Mouse (Mus musculus) lung, postnatal 0 days (tissue): ENCODE results near the gene Kmt2a.

ENCODE experiments used
- CTCF ChIP-seq: IDR thresholded peaks from 2 replicates; pipeline ENCODE4 v1.5.1; 2016; ENCODE audit warnings: antibody characterized with exemption, mild to moderate bottlenecking
- EP300 ChIP-seq: IDR thresholded peaks from 2 replicates; pipeline ENCODE4 v1.6.1; 2016; ENCODE audit warnings: antibody characterized with exemption, mild to moderate bottlenecking, control low read depth

- peak; percentile 45 for TF ChIP-seq CTCF
- TF ChIP-seq EP300, result no peak
Observed at GRCm38 (mm10) chr9:44882436-44882980, 1.4 kb upstream of the Kmt2a start.
